Mouse (Mus musculus): Measurements from ENCODE around the gene Fam110a.
A peak's percentile ranks its signal among the peaks of the same experiment; 100 is the strongest.

Gene Fam110a

GRCm38 (mm10) chr2:151996229-151997189 is 16.5 kb upstream of the Fam110a start, which contains the start of gene Slc52a3:
TSS of gene Slc52a3 (plus strand) at chr2:151996511.
- DNase-seq, result peak; percentile 75

GRCm38 (mm10) chr2:151994350-151995122 is 14.5 kb upstream of the Fam110a start:
- peak; percentile 51 for DNase-seq

DNA sequence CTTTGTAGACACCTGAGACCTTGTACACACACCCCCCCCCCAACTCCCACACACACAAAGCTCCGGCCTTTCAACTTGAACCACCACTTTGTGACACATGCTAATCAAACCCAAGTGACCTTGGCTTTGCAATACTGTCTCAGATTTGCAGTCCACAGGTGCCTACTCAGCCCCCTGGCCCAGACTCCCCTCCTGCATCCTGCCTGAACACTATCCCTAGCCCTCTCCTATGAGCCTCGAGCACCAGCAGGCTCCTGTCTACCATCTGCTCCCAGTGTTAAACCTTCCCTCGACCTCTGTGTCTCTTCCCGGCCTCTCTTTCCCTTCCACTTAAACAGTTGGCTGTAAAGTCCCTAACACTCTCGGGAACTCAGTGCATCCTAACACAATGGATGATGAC is 11.4 kb upstream of the Fam110a start:
- no peak for DNase-seq

- DNase-seq, result no peak
Observed at GRCm38 (mm10) chr2:151990985-151991394, 11.0 kb upstream of the Fam110a start.

GRCm38 (mm10) chr2:151988978-151989377 is 9.0 kb upstream of the Fam110a start:
- no peak for DNase-seq

- no peak for DNase-seq
Observed at GRCm38 (mm10) chr2:151986958-151987357, 6.9 kb upstream of the Fam110a start.

DNA sequence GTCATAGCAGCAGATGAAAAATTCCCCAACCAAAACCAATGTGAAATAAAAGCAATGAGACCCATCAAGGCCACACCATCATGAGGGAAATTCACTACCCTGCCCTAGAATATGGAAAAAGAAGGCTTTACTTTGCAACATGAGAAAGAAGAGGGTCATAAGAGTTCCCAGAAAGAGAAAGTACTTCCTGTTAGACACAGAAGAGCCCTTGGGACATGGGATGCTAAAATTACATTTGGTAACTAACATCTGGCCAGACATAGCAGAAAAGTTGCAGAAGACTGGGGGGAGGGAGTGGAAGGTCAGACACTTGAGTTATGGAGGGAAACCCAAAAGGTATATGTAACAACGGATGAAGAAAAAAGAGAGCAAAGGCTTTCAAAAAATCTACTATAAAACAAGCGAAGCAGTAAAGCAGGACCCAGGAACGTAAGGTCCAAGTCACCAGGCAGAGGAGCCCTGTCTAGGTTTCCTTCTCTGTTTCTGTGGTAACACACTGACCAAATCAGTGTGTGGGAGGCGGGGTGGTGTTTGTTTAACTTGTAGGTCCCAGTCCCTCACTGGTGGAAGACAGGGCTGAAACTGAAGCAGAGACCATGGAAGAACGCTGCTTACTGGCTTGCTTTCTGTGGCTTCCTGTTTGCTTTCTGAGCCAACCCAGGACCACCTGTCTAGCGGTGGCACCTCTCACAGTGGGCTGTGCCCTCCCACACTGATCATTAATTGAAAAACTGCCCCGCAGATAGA is 5.6 kb upstream of the Fam110a start:
- no peak for DNase-seq

DNA sequence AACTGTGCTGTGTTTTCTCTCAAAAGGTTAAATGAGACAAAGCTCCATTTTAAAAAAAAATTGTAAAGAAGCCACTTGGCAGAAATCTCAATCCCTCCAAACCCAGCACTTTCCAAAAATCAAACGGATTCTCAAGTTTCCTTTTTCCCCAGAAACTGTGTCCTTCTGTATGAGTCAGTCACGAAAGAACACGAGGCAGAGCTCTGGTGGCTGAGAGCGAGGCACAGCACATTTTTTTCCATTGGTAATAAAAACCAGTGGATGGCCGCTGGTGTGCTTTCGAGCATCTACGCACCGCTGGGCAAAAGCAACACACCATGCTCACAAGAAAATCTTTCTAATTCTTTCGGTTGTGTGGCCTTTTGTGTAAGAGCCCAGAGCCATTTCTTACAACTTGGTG is 4.0 kb upstream of the Fam110a start:
- no peak for DNase-seq

DNA sequence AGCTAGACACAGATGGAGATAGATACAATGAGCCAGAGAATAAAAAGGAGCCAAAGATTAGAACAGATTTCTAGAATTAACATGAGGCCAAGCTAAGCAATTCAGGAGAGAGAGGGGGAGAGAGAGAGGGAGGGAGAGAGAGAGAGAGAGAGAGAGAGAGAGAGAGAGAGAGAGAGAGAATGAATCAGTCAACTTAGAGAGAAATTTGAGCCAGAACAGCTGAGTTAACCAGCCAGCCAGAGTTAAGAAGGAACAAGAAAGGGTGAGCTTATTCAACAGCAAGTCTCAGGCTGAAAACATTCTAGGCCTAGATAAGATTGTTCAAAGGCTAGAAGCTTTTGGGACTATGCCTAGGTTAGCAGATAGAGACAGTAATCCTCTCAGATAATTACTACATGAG is 2.5 kb upstream of the Fam110a start:
- DNase-seq, result no peak

DNA sequence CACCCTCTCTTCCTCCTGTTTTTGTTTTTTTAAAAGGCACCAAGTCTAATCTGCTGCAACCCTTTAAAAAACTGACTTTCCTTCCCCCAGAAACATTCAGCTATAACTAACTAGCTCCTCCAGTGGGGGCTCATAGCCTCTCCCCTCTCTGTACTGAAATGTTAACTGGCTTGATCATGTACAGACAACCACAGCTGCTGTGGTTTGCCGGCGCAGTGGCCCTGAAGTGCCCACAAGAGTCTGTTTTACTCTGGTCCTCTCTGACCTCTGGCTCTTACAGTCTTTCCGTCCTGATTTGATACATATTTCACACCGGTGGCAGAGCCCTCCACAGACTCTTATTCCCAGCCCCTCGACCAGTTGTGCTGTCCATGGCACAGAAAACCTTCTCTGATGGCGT is 1.2 kb upstream of the Fam110a start:
- DNase-seq, result no peak

DNA sequence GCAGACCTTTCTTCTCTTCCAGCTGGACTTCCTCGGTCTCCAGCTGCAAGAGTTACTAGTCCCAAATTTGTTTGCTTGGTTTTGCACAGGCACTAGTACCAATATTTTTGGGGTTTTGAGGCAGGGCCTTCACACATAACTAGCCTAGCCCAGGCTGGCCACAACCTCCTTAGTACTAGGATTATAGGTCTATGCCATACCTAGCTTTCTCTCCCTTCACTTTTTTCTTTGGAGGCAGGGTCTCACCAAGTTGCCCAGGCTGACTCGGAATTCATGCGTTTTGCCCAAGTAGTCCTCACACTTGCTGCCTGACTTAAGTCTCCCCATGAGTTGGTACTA is 305 bp upstream of the Fam110a start:
- no peak for DNase-seq

- DNase-seq, result no peak
Observed at GRCm38 (mm10) chr2:151978494-151978893, 1.5 kb downstream of the Fam110a start.

DNA sequence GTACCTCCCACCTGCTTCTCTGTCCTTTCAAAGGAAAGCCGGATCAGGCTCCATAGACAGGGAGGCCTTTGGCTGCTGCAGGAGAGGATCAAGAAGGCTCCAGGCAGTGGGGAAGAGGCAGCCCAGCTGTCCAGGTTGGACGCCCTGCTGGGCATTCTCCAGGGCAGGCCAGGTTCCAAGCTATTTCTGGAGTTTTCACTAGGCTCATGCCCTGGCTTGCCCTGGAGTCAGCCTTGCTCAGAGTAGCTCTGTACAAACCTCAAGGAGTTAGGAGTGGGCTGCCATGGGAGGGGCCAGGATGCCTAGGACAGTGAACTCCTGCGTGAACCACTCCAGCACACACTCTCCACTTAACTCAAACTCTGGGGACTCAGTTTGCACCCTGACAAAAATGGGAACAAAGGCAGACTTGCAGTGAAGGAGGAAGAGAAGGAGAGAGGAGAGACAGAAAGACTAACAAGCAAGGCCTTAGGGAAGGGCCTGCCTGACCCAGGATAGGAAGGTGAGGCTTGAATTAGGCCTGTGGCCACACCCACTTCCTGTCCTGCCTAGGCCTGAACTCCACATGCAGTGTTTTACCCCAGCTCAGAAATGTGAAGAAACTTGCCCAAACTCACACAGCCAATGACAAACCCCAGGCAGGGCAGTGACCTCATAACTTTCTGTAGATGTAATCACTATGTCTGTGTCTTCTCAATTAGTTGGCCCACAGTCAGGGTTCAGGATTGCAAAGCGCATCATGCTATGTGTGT is 2.2 kb downstream of the Fam110a start:
- no peak for DNase-seq

DNA sequence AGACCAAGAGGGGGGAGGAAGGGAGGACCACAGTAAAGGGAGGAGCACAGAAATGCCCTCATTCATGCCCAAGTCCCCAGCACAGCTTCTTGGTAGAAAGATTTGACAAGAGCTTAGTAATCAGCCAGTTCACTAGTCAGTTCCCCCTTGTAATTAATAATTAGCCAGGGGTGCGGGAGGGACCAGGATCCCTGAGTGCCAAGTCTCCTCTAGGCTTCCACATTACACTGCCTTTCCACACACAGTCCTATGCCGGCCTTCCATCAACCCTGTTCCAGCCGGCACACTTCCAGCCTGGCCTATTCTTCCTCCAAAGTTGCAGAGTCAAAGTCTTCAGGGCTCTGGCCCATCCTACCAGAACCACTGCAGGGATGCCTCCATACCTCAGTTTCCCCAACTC is 4.0 kb downstream of the Fam110a start:
- DNase-seq, result no peak

GRCm38 (mm10) chr2:151975295-151975694 is 4.7 kb downstream of the Fam110a start:
- no peak for DNase-seq

GRCm38 (mm10) chr2:151973595-151974562 is 6.1 kb downstream of the Fam110a start:
- DNase-seq, result no peak

- no peak for DNase-seq
Observed at GRCm38 (mm10) chr2:151972880-151973594, 7.0 kb downstream of the Fam110a start.

GRCm38 (mm10) chr2:151971748-151972147 is 8.3 kb downstream of the Fam110a start:
- DNase-seq, result no peak

- peak; percentile 77 for DNase-seq
Observed at GRCm38 (mm10) chr2:151970191-151971172, 9.5 kb downstream of the Fam110a start.
